Mouse (Mus musculus) MEL-GATA-1-ER (cell line): ENCODE measurements around the gene Nabp1.
"Not testable (repeated sequence)": the region's sequence is repeated elsewhere in the genome, so short reads cannot be mapped to it uniquely, and the experiment has no call there.

Experiments
- DNase-seq: peaks from one replicate; pipeline ENCODE4 v3.0.0-alpha.2; 2012; ENCODE audit warnings: low read depth; ENCODE audit errors: extremely low read depth

Nabp1 gene

GRCm38 (mm10) chr1:51493592-51494307, 15.5 kb upstream of the Nabp1 start:
- no peak for DNase-seq

GRCm38 (mm10) chr1:51486291-51486690, 8.1 kb upstream of the Nabp1 start:
- DNase-seq = no peak

- peak; percentile 83 for DNase-seq
These were observed 2.2 kb upstream of the Nabp1 start for GRCm38 (mm10) chr1:51480386-51480785.

GRCm38 (mm10) chr1:51479691-51480090, 1.5 kb upstream of the Nabp1 start:
- no peak for DNase-seq

GRCm38 (mm10) chr1:51479027-51479329, 753 bp upstream of the Nabp1 start:
- DNase-seq = no peak

- DNase-seq = no peak
These were observed 556 bp downstream of the Nabp1 start for GRCm38 (mm10) chr1:51477656-51478081.

- DNase-seq = peak; percentile 29
These were observed 1.8 kb downstream of the Nabp1 start for GRCm38 (mm10) chr1:51476405-51476804.

GRCm38 (mm10) chr1:51468077-51468476, 10.1 kb downstream of the Nabp1 start:
- no peak for DNase-seq

- no peak for DNase-seq
These were observed 11.0 kb downstream of the Nabp1 start for GRCm38 (mm10) chr1:51467181-51467580.

- no peak for DNase-seq
These were observed 11.8 kb downstream of the Nabp1 start for GRCm38 (mm10) chr1:51466385-51466784.

GRCm38 (mm10) chr1:51465285-51465684, 12.9 kb downstream of the Nabp1 start:
- DNase-seq = no peak

- DNase-seq = no peak
These were observed 15.2 kb downstream of the Nabp1 start for GRCm38 (mm10) chr1:51463038-51463437.

GRCm38 (mm10) chr1:51458731-51459450, 19.3 kb downstream of the Nabp1 start:
- peak; percentile 62 for DNase-seq

GRCm38 (mm10) chr1:51458089-51458488, 20.1 kb downstream of the Nabp1 start:
- no peak for DNase-seq

- DNase-seq = no peak
These were observed 21.0 kb downstream of the Nabp1 start for GRCm38 (mm10) chr1:51457249-51457648.

GRCm38 (mm10) chr1:51448789-51449188, 29.4 kb downstream of the Nabp1 start:
- no peak for DNase-seq

- DNase-seq = no peak
These were observed 32.3 kb downstream of the Nabp1 start for GRCm38 (mm10) chr1:51445854-51446460.

- DNase-seq = no peak
These were observed 32.9 kb downstream of the Nabp1 start for GRCm38 (mm10) chr1:51445161-51445853.

- DNase-seq = no peak
These were observed 48.5 kb downstream of the Nabp1 start for GRCm38 (mm10) chr1:51429775-51430174.

GRCm38 (mm10) chr1:51426298-51426697, 51.9 kb downstream of the Nabp1 start:
- DNase-seq = no peak

- DNase-seq = not testable (repeated sequence)
These were observed 57.2 kb downstream of the Nabp1 start for GRCm38 (mm10) chr1:51421029-51421428.

- DNase-seq = no peak
These were observed 59.5 kb downstream of the Nabp1 start for GRCm38 (mm10) chr1:51418753-51419152.
